Mouse (Mus musculus) megakaryocyte, embryonic 14.5 days (primary cell): ENCODE results near the gene Nfe2l3.

Experiments
- FLI1 ChIP-seq: IDR thresholded peaks from 2 replicates; pipeline ENCODE4 v1.6.1; 2012; ENCODE audit warnings: low read length, inconsistent platforms, mixed read lengths
- GATA1 ChIP-seq: IDR thresholded peaks from 3 replicates; pipeline ENCODE4 v1.6.1; 2012; ENCODE audit warnings: mixed read lengths, low read length, inconsistent platforms, borderline replicate concordance

DNA sequence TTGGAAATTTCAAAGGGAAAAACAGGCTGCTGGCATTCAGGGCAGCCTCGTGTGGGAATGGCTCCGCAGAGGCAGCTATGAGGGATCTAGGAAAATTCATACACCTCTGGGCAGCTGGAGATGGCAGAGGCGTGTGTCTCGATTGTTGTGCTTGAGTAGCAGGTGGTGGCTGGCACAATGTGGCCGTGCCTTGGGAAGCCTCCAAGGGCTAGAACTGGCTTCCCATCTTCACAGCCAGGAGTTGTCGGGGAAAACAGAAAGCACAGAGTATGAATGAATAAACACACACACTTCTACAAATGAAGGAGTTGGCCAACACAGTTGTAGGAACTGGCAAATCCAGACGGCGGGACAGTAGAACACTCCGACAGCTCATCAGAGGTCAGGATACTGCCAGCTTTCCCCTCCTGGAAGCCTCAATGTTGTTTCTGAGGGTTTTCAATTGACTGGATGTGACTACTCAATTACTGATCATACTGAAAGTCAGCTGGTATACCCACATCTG, 6.4 kb downstream of the Nfe2l3 start:
- TF ChIP-seq GATA1: no peak
- no peak for TF ChIP-seq FLI1
